Mouse (Mus musculus) embryonic facial prominence, embryonic 12.5 days (tissue): ENCODE data around the gene Bud13. TPM values are rescaled to one million over a fixed set of nuclear protein-coding genes. Genes with fewer than 3 reads are reported as not detected.
A peak's percentile ranks its signal among the peaks of the same experiment; 100 is the strongest.

Experiments used
- ATAC-seq: fragments of 200-750 bp; cut with Nextera tagmentation; 2 replicates; pipeline ENCODE4 v1.8.0; 2017; ENCODE audit not compliant: insufficient number of reproducible peaks, insufficient read depth, low FRiP score, low TSS enrichment
- H3K27ac ChIP-seq: fragments of 300-500 bp; sonication (generic); 2 replicates; pipeline ENCODE4 v1.5.1; 2016; ENCODE audit warnings: mild to moderate bottlenecking
- H3K27me3 ChIP-seq: fragments of 300-500 bp; sonication (generic); 2 replicates; pipeline ENCODE4 v1.6.1; 2016; ENCODE audit warnings: mild to moderate bottlenecking, moderate library complexity
- H3K36me3 ChIP-seq: fragments of 300-500 bp; sonication (generic); 2 replicates; pipeline ENCODE4 v1.6.1; 2016; ENCODE audit warnings: mild to moderate bottlenecking
- H3K4me1 ChIP-seq: fragments of 300-500 bp; sonication (generic); 2 replicates; pipeline ENCODE4 v1.6.1; 2016
- H3K4me2 ChIP-seq: fragments of 300-500 bp; sonication (generic); replicated peaks from 2 replicates; pipeline ENCODE4 v1.6.1; 2016; ENCODE audit warnings: mild to moderate bottlenecking, moderate library complexity
- H3K4me3 ChIP-seq: fragments of 300-500 bp; sonication (generic); 2 replicates; pipeline ENCODE4 v1.5.1; 2016; ENCODE audit warnings: mild to moderate bottlenecking
- H3K9ac ChIP-seq: fragments of 300-500 bp; sonication (generic); 2 replicates; pipeline ENCODE4 v1.6.1; 2016; ENCODE audit warnings: mild to moderate bottlenecking, moderate library complexity
- H3K9me3 ChIP-seq: fragments of 300-500 bp; sonication (generic); 2 replicates; pipeline ENCODE4 v1.6.1; 2016; ENCODE audit warnings: mild to moderate bottlenecking, moderate library complexity
- WGBS: fragments of 180-500 bp; shearing (Covaris S2); methylation state at CpG from one replicate; pipeline ENCODE4 v1.1.7; 2016; 5-methylcytosine and 5-hydroxymethylcytosine counted together
- polyA plus RNA-seq: library from polyadenylated mRNA; unstranded; fragments of >200 nt; fragmentation: Nextera tagmentation; extraction: Ambion mirVana; gene quantifications from 2 replicates; pipeline ENCODE4 v1.2.1, GENCODE M21; 2016

Bud13 gene
- polyA plus RNA-seq, 1 experiment from 2014 or later = 35.7 TPM

- no peak for ATAC-seq
- H3K4me1 ChIP-seq = no peaks in the 10 kb centered on the region
- no peaks in the 10 kb centered on the region for H3K9me3 ChIP-seq
- H3K9ac ChIP-seq = no peak overlapping the region
- no peak overlapping the region for H3K4me2 ChIP-seq
- peaks cover 4% of the 10 kb centered on the region; the same call in 1 of the 2 replicates for H3K27me3 ChIP-seq
- no peak overlapping the region for H3K4me3 ChIP-seq
- no peaks in the 10 kb centered on the region for H3K36me3 ChIP-seq
- no peak overlapping the region for H3K27ac ChIP-seq
- 87% methylated on average over 3 of the region's 3 CpGs for WGBS
Measured at GRCm38 (mm10) chr9:46257546-46257945, 25.3 kb upstream of the Bud13 start.

DNA sequence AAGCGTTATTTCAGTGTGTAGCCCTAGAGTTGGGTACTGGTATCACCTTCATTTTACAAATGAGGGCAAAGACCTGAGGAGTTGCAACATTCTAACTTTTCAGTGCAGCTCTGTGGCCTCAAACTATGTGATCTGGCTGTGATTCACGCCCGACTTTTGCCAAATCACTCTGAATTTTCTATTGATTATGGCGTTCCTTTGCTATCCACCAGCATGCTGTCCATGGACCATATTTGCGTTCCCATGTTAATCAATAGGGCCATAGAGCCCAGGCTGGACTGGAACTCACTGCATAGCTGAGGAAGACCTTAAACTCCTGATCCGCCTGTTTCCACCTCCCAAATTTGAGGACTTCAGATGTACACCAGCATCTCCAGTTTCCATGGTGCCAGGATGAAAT is 23.7 kb upstream of the Bud13 start:
- H3K9ac ChIP-seq = no peak overlapping the region
- H3K27me3 ChIP-seq = peaks cover 4% of the 10 kb centered on the region; the same call in 1 of the 2 replicates
- no peaks in the 10 kb centered on the region for H3K36me3 ChIP-seq
- no peaks in the 10 kb centered on the region for H3K4me1 ChIP-seq
- H3K4me2 ChIP-seq = no peak overlapping the region
- no peak overlapping the region for H3K27ac ChIP-seq
- 92% methylated on average over 6 of the region's 6 CpGs for WGBS
- no peaks in the 10 kb centered on the region for H3K9me3 ChIP-seq
- ATAC-seq = no peak
- no peak overlapping the region for H3K4me3 ChIP-seq

GRCm38 (mm10) chr9:46261131-46261530 is 21.7 kb upstream of the Bud13 start:
- no peak for ATAC-seq
- Histone ChIP-seq H3K4me2 (no peak overlapping the region), H3K4me3 (no peak overlapping the region), H3K9ac (no peak overlapping the region), H3K4me1 (no peaks in the 10 kb centered on the region), H3K27me3 (peaks cover under 1% of the 10 kb centered on the region; the same call in 1 of the 2 replicates), H3K36me3 (no peaks in the 10 kb centered on the region), H3K27ac (no peak overlapping the region), H3K9me3 (no peaks in the 10 kb centered on the region)
- WGBS = 92% methylated on average over 7 of the region's 7 CpGs

DNA sequence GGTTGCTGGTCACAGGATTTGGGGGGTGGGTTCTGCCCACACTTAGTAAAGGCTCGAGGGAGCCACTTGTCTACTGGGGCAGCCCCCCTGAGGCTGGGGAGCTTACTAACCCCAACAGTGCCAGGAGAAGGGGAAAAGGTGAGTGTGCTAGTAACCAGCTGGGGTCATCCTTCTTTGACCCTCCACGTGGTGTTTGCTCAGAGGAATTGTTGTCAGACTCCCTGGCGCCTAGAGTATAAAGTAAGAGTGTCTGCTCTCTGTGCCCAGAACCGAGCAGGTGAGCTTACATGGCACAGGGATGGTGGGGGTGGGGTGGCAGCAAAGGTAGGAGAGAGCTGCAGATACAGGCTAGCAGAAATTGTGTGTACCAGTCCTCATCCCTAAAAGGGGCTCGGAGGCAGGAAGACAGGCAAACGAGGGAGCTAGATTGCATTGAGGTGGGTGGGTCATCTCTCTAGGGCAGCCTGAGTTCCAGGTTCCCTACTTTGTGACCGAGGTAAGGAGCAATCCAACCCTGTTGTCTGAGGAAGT is 14.4 kb upstream of the Bud13 start, which contains the start of gene Apoa5:
TSS of gene Apoa5 (plus strand) at position 291 of the 531 bp plus-strand sequence.
- ATAC-seq = no peak
- no peaks in the 10 kb centered on the region for H3K9me3 ChIP-seq
- WGBS = 55% methylated on average over 7 of the region's 7 CpGs
- H3K4me1 ChIP-seq = peaks cover 7% of the 10 kb centered on the region; the same call in 1 of the 2 replicates
- H3K9ac ChIP-seq = no peak within 1 kb of the TSS
- H3K4me2 ChIP-seq = no peak within 1 kb of the TSS
- H3K4me3 ChIP-seq = no peak within 1 kb of the TSS
- H3K27ac ChIP-seq = no peak within 1 kb of the TSS
- H3K27me3 ChIP-seq = peaks cover 26% of the 10 kb centered on the region
- H3K36me3 ChIP-seq = no peaks in the 10 kb centered on the region

DNA sequence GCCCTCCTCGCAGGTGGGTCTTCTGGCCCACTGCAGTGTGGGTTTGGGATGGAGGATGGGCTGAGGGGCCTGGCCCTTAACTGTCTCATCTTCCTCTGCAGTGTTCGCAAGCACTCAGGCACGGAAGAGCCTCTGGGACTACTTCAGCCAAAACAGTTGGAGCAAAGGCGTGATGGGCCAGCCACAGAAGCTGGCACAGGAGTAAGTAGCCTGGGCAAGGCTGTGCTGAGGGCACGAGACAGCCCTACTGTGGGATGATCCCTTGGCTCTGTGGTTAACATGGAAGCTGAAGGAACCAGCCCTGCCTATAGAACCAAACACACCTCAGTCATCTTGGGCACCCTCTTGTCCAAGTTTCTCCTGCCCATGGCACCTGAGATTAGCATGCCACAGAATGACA is 13.7 kb upstream of the Bud13 start:
- no peaks in the 10 kb centered on the region for H3K36me3 ChIP-seq
- WGBS = 86% methylated on average over 5 of the region's 5 CpGs
- H3K4me3 ChIP-seq = no peak overlapping the region
- peaks cover 26% of the 10 kb centered on the region for H3K27me3 ChIP-seq
- H3K27ac ChIP-seq = no peak overlapping the region
- H3K4me2 ChIP-seq = no peak overlapping the region
- H3K9me3 ChIP-seq = no peaks in the 10 kb centered on the region
- peaks cover 13% of the 10 kb centered on the region for H3K4me1 ChIP-seq
- no peak for ATAC-seq
- no peak overlapping the region for H3K9ac ChIP-seq

GRCm38 (mm10) chr9:46270782-46271181 is 12.0 kb upstream of the Bud13 start:
- peaks cover 26% of the 10 kb centered on the region for H3K27me3 ChIP-seq

GRCm38 (mm10) chr9:46272070-46272469 is 10.7 kb upstream of the Bud13 start:
- H3K9me3 ChIP-seq = no peaks in the 10 kb centered on the region
- H3K36me3 ChIP-seq = peaks cover 27% of the 10 kb centered on the region
- H3K4me1 ChIP-seq = peaks cover 13% of the 10 kb centered on the region
- ATAC-seq = no peak
- 91% methylated on average over 9 of the region's 9 CpGs for WGBS
- no peak overlapping the region for H3K4me2 ChIP-seq
- no peak overlapping the region for H3K4me3 ChIP-seq
- no peak overlapping the region for H3K27ac ChIP-seq
- H3K9ac ChIP-seq = no peak overlapping the region
- peaks cover 26% of the 10 kb centered on the region for H3K27me3 ChIP-seq

More at GRCm38 (mm10) chr9:46270782-46271181, 12.0 kb upstream of the Bud13 start:
- no peaks in the 10 kb centered on the region for H3K9me3 ChIP-seq
- no peak overlapping the region for H3K9ac ChIP-seq
- no peak overlapping the region for H3K27ac ChIP-seq
- H3K36me3 ChIP-seq = peaks cover 14% of the 10 kb centered on the region
- H3K4me2 ChIP-seq = no peak overlapping the region
- H3K4me3 ChIP-seq = no peak overlapping the region
- ATAC-seq = no peak
- 92% methylated on average over 4 of the region's 4 CpGs for WGBS
- H3K4me1 ChIP-seq = peaks cover 13% of the 10 kb centered on the region

GRCm38 (mm10) chr9:46272677-46273454 is 9.9 kb upstream of the Bud13 start, which contains the start of gene Zpr1:
TSS of gene Zpr1 (plus strand) at chr9:46273064.
- Histone ChIP-seq H3K4me1 (peaks cover 13% of the 10 kb centered on the region), H3K27me3 (peaks cover 26% of the 10 kb centered on the region), H3K4me2 (peak within 1 kb of the TSS; percentile 89), H3K27ac (peak within 1 kb of the TSS; percentile 60), H3K9ac (peak within 1 kb of the TSS; percentile 74), H3K36me3 (peaks cover 35% of the 10 kb centered on the region), H3K4me3 (peak within 1 kb of the TSS; percentile 70), H3K9me3 (no peaks in the 10 kb centered on the region)
- 5% methylated on average over 45 of the region's 45 CpGs for WGBS
- peak; percentile 92 for ATAC-seq

GRCm38 (mm10) chr9:46274494-46274893 is 8.3 kb upstream of the Bud13 start:
- 88% methylated on average over 9 of the region's 9 CpGs for whole genome bisulfite sequencing
- Histone ChIP-seq H3K9ac (no peak overlapping the region), H3K9me3 (no peaks in the 10 kb centered on the region)

DNA sequence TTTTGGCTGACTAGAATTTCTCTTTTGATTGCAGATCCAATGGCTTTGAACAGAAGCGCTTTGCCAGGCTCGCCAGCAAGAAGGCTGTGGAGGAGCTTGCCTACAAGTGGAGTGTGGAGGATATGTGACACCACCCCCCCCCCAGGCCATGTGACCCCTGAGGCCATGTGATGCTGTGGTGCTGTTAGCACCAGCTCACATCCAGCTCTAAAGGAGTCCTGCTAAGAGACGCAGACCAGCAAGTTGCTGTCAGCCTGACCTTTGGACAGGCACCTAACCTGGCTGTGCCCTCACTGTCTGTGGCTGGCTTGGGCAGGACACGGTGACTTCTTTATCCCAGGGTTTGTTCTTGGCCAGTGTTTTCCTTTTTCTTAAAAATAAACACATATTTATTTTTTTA is 15.6 kb downstream of the Bud13 start:
- H3K27ac ChIP-seq = no peak overlapping the region
- no peak overlapping the region for H3K4me2 ChIP-seq
- 82% methylated on average over 4 of the region's 4 CpGs for WGBS
- no peaks in the 10 kb centered on the region for H3K4me1 ChIP-seq
- H3K9ac ChIP-seq = no peak overlapping the region
- H3K9me3 ChIP-seq = no peaks in the 10 kb centered on the region
- no peaks in the 10 kb centered on the region for H3K27me3 ChIP-seq
- no peak overlapping the region for H3K4me3 ChIP-seq
- H3K36me3 ChIP-seq = peaks cover 52% of the 10 kb centered on the region
- ATAC-seq = no peak

More at GRCm38 (mm10) chr9:46274494-46274893, 8.3 kb upstream of the Bud13 start:
- Histone ChIP-seq H3K4me3 (no peak overlapping the region), H3K36me3 (peaks cover 46% of the 10 kb centered on the region), H3K27me3 (peaks cover 21% of the 10 kb centered on the region), H3K4me2 (no peak overlapping the region), H3K27ac (no peak overlapping the region), H3K4me1 (peaks cover 13% of the 10 kb centered on the region)
- ATAC-seq = no peak

GRCm38 (mm10) chr9:46302142-46302541 is 19.3 kb downstream of the Bud13 start:
- Histone ChIP-seq H3K4me3 (no peak overlapping the region), H3K4me2 (no peak overlapping the region), H3K27ac (no peak overlapping the region), H3K36me3 (peaks cover 26% of the 10 kb centered on the region), H3K9me3 (no peaks in the 10 kb centered on the region), H3K4me1 (no peaks in the 10 kb centered on the region), H3K9ac (no peak overlapping the region), H3K27me3 (no peaks in the 10 kb centered on the region)
- ATAC-seq = no peak
- 8% methylated on average over 2 of the region's 2 CpGs for WGBS

GRCm38 (mm10) chr9:46309121-46309520 is 26.3 kb downstream of the Bud13 start:
- Histone ChIP-seq H3K9me3 (no peaks in the 10 kb centered on the region), H3K4me3 (no peak overlapping the region), H3K36me3 (no peaks in the 10 kb centered on the region), H3K9ac (no peak overlapping the region), H3K4me2 (no peak overlapping the region), H3K27me3 (no peaks in the 10 kb centered on the region; the same call in 1 of the 2 replicates), H3K4me1 (peaks cover 3% of the 10 kb centered on the region; the same call in 1 of the 2 replicates), H3K27ac (no peak overlapping the region)
- WGBS = 8% methylated on average over 7 of the region's 7 CpGs
- no peak for ATAC-seq
